Mouse (Mus musculus) lung, postnatal 4 days (tissue): ENCODE measurements around the gene Emc10.

ENCODE experiments used
- DNase-seq, 2 experiments: peaks; one replicate each; pipeline ENCODE4 v3.0.0; 2021

The Emc10 gene

DNA sequence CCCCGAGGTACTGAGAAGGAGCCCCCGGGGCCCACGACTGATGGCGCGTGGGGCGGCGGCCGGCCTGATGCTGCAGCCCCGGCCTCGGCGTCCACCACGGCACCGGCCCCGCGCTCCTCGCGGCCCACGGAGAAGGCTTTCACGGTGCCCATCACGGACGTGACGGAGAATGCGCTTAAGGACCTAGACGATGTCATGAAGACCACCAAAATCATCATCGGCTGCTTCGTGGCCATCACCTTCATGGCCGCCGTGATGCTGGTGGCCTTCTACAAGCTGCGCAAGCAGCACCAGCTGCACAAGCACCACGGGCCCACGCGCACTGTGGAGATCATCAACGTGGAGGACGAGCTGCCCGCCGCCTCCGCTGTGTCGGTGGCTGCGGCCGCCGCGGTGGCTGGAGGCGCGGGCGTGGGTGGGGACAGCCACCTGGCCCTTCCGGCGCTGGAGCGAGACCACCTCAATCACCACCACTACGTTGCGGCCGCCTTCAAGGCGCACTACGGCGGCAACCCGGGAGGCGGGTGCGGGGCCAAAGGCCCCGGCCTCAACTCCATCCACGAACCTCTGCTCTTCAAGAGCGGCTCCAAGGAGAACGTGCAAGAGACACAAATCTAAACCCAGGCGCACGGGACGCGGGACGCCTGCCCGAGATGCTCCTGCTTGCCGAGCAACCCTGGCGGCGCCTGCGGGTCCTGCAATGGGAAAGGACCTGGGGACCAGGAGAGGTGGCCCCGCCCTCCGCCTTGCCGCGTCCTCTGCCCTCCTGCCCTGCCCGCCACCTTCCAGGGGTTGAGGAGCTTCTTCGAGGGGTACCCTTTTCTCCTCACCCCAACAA, 33.9 kb downstream of the Emc10 start:
- DNase-seq: peak; percentile 46 to 53

DNA sequence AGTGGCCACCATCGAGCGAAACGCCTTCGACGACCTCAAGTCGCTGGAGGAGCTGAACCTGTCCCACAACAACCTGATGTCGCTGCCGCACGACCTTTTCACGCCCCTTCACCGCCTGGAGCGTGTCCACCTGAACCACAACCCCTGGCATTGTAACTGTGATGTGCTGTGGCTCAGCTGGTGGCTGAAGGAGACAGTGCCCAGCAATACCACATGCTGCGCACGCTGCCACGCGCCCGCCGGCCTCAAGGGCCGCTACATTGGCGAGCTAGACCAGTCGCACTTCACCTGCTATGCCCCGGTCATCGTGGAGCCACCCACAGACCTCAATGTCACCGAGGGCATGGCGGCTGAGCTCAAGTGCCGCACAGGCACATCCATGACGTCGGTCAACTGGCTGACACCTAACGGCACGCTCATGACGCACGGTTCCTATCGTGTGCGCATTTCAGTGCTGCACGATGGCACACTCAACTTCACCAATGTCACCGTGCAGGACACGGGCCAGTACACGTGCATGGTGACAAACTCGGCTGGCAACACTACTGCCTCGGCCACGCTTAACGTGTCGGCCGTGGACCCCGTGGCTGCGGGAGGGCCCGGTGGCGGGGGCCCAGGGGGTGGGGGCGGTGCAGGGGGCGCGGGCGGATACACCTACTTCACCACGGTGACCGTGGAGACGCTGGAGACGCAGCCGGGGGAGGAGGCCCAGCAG, 34.7 kb downstream of the Emc10 start:
- DNase-seq: no peak

DNA sequence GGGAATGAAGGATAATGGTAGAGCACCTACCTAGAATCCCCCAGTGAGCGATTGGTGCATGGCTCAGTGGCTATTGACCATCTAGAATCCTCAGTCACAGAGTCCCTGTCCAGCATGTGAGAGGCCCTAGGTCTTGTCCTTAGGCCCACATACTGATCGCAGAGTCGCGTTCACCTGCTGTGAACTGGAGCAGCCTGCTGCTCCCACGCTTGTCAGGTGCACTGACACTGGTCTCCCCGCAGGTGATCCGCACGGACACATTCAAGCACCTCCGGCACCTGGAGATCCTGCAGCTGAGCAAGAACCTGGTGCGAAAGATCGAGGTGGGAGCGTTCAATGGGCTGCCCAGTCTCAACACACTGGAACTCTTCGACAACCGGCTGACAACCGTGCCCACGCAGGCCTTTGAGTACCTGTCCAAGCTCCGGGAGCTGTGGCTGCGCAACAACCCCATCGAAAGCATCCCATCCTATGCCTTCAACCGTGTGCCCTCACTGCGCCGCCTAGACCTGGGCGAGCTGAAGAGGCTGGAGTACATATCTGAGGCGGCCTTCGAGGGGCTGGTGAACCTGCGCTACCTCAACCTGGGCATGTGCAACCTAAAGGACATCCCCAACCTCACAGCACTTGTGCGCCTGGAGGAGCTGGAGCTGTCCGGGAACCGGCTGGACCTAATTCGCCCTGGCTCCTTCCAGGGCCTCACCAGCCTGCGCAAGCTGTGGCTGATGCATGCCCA, 35.4 kb downstream of the Emc10 start:
- no peak for DNase-seq

DNA sequence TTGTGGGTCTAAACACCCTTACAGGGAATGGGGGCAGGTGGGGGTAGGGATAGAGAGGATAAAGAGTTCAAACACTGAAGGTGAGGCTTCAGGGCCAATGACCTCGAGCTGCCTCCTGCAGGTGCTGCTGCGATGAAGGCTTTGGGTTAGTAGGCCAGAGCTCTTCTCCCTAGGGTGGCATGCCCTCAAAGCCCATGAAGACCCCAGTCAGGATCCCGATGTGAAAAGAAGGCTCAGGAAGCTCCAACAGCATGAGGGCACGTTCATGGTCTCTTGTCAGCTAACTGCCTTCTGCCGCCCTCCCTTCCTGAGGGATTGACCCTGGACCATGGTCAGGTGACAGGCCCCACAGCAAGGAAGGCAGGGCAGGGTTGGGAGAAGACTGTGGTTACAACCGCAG, 36.3 kb downstream of the Emc10 start:
- no peak for DNase-seq

DNA sequence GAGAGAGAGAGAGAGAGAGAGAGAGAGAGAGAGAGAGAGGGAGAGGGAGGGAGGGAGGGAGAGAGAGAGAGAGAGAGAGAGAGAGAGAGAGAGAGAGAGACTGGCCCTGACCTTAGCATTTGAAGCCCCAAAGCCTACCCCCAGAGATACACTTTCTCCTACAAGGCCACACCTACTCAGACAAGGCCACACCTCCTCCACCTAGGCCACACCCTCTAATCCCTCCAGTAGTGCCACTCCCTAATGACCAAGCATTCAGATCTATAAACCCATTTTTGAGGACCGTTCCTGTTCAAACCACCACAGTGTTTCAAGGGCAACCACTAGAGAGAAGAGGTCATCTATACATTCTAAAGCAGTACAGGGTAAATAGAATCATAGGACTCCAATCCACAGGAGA, 40.0 kb downstream of the Emc10 start:
- DNase-seq: no peak

DNA sequence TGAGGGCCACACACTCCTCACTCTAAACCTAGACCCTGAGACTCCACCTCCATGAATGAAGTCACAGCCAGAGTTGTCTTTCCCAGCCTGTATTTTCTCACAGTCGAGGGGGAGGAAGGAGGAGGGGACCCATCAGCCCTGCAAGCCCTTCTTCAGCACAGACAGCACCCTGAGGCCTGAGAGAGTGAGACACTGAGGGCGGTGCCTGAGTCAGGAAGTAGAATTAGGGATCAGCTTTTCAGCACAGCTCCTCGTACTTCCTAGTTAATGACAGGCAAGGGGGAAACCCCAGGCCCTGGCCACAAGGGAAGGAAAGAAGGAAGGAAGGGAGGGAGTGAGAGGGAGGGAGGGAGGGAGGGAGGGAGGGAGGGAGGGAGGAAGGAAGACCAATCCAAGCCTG, 43.1 kb downstream of the Emc10 start:
- DNase-seq: peak in 1 of 2 experiments; percentile 27

DNA sequence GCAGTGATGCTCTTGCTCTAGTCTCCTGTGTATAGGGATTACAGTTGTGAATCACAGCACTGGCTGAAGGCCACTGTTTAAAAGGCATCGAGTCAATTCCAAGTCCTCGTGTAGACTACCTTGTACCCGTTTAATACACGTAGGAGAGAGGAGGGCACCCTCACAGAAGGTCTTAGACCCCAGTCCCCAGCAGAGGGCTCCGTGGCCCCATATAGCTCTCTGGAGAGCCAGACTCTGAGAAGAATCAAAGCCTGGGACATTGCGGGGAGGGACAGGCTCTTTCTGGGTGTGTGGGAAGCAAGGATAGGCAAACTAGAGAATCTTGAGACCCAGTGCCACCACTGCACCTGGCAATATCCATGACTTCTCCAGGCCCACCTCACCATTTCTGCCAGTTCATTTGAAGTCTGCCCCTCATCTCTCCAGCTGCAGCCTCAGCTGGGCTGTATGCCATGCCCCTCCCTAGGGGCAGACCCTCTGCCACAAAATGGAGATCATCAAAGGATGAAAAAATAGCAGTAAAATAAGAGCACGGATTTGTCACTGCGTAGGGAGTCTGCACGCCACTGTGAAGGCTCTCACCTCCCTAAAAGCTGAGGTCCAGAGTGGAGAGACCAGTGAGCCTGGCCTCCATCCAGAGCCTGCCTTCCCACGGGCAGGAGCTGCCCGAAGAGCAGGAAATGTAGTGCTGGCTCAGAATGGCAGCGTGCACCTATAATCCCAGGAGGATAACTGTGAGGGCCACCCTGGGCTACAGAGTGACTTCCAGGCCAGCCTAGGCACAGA, 50.1 kb downstream of the Emc10 start:
- DNase-seq: peak in 1 of 2 experiments; percentile 17

DNA sequence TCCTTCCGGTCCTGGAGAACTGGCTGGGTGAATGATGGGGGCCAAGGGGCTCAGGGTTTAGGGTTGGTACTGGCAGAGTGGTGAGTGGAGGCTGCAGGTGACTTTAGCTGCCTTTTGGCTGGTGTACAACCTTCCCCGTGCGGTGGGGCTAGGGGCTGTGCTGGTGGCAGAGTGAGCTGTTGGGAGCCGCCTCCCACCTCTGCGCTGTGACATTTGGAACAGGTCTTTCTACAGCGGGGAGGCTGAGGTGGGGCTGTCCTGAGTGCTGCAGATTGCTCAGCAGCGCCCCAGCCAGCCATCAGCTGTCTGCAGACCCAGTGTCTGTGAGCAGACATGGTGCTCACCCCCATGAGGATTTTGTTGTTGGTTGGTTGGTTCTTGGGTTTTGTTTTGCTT, 50.8 kb downstream of the Emc10 start:
- no peak for DNase-seq

DNA sequence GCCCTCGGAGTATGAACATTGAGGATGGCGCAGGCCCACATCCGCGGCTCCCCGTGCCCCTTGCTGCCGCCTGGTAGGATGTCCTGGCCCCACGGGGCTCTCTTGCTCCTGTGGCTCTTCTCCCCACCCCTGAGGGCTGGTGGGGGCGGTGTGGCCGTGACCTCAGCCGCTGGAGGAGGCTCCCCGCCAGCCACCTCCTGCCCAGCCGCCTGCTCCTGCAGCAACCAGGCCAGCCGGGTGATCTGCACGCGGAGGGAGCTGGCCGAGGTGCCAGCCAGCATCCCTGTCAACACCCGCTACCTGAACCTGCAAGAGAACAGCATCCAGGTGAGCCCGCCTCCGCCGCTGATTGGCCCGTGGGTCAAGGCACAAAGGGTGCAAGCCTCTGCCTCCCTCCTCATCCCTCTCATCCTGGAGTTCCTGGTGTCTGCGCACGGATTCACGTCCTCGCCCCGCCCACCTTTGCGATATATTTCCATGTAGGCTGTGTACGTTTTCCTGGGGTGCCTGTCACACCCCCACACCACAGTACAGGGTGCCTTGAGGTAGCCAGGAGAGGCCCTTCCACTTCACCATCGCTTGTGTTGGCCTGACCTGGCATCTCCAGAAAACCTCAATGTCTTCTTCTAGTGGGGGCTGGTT, 51.3 kb downstream of the Emc10 start:
- no peak for DNase-seq

DNA sequence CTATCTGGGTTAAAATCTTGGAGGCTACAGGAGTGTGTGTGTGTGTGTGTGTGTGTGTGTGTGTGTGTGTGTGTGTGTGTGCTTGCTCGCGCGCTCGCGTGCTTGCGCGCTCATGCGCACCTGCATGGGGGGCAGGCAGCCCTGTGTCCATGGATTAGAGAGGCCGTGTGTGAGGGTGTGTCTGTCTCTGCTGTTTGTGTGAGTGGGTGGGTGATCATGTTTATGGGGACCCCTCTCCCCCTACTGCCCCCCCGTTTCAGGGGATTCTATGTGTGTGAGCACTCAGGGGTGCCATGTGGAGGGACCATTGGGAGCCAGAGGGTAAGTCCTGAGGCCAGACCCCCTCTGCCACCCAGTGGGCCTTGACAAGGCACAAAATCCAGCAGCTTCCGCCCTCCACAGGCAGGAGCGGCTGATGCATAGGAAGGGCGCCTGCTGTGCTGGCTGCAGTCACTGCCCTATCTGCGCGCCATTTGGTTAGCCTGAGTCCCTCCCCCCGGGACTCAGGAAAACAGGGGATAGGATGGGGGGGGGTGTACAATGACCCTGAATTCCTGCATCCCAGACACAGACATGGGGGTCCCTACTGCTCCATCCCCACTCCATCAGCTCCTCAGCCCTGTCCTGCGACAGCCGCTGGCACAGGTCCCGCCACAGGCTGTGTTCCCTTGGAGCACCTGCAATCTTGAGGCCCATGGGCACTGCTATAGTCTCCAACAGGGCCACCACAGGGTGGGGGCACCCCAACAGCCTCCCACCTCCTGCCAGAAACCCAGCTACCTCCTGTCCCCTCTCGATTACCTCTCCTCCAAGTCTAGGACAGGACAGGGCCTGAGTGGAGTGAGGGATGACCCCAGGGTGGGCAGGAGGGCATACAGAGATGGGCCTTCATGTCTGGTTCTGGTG, 52.8 kb downstream of the Emc10 start:
- DNase-seq: no peak

DNA sequence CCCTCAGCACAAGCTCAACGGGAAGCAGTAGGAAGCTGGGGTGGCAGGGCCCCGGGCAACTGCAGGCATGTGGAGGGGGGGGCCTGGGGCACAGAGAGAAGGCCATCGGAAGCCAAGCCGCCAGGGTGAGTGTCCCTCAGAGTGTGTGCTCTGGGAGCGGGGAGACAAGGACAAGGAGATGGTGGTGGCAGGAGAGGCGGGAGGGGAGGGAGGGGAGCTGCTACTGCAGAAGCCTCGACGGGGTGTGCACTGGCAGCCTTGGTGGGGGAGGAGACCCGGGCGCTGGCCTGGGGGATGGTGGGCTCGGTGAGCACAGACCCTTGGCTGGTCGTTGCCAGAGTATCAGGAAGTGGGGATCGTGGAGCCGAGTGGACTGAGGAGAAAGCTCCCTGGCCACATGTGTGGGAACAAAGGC, 53.9 kb downstream of the Emc10 start:
- DNase-seq: no peak

DNA sequence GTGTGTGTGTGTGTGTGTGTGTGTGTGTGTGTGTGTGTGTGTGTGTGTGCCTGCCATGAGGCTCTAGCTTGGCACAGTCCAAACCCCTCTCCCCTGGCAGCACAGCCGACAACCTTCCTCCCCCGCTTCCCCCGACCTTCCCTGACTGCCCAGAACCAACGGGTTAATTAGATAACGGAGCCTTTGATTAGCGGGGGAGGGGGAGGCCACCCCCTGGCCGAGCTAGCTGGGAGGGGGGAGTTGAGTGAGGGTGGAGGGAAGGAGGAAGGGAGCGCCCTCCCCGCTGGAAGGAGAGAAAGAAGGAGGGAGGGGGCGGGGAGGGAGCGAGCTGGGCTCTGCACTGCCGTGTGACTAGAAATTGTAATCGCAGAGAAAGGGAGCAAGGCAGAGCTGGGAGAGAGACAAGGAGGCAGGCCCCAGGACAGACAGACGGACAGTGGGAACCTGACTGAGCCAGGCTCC, 54.6 kb downstream of the Emc10 start:
- peak in 1 of 2 experiments; percentile 39 for DNase-seq

DNA sequence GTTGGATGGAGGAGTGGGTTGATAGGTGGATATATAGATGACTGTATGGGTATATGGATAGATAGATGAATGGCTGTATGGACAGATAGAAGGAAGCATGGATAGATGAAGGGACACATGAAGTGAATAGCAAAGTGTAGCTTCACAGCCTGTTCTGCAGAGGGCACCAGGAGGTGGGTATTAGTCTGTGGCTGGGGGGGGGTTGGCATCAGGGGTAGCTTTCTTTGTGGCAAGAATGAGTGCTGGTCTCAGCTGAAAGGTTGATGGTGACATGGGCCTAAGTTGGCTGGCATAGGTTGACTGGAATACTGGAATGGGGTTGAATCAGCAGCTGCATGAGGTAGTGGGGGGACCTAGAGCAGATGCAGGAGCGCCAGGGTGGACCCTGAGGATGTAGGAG, 55.1 kb downstream of the Emc10 start:
- no peak for DNase-seq

DNA sequence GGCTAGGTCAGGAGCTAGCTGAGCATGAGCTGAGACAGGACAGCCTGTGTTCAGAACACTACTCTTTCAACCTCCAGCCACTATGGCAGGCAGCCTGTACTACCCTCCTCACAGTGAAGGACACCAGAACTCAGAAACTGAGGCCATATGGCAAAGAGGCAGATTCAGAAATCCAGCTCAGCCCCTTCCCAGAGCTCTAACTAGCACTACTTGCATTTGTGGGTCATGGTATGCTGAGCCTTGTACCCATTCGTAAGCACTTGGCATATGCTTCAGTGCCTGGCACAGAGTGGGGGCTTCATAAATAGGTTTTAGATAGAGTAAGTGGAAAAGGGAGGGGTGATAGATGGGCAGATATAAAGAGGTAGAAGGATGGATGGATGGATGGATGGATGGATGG, 55.9 kb downstream of the Emc10 start:
- no peak for DNase-seq
